Mouse (Mus musculus): ENCODE results near the gene Dok5.

Dok5 gene

GRCm38 (mm10) chr2:170887984-170888383 lies 156.4 kb downstream of the Dok5 start:
- Histone ChIP-seq H3K9me3 (ENCODE audit: low read length) (no peaks in the 10 kb centered on the region), H3K4me1 (replicated peaks; ENCODE audit: low read depth, low read length) (peaks cover 32% of the 10 kb centered on the region), H3K27me3 (ENCODE audit: insufficient read depth, low read length) (no peaks in the 10 kb centered on the region), H3K4me3 (replicated peaks; ENCODE audit: low read length) (peak overlapping the region; percentile 50), H3K36me3 (ENCODE audit: insufficient read depth, low read length) (no peaks in the 10 kb centered on the region)
- no peak for TF ChIP-seq NANOG (IDR thresholded peaks at IDR 0.05; ENCODE audit: borderline replicate concordance, low read length)
- TF ChIP-seq POU5F1 (IDR thresholded peaks at IDR 0.05; ENCODE audit: borderline replicate concordance, low read length), result no peak
- no peak for TF ChIP-seq CTCF (conservative IDR thresholded peaks at IDR 0.05; ENCODE audit: low read length)

- Histone ChIP-seq H3K4me3 (replicated peaks; ENCODE audit: low read length) (no peak overlapping the region), H3K4me1 (replicated peaks; ENCODE audit: low read depth, low read length) (peaks cover 8% of the 10 kb centered on the region), H3K27me3 (ENCODE audit: insufficient read depth, low read length) (no peaks in the 10 kb centered on the region), H3K9me3 (ENCODE audit: low read length) (peaks cover 15% of the 10 kb centered on the region), H3K36me3 (ENCODE audit: insufficient read depth, low read length) (no peaks in the 10 kb centered on the region)
- no peak for TF ChIP-seq POU5F1 (IDR thresholded peaks at IDR 0.05; ENCODE audit: borderline replicate concordance, low read length)
- no peak for TF ChIP-seq NANOG (IDR thresholded peaks at IDR 0.05; ENCODE audit: borderline replicate concordance, low read length)
- no peak for TF ChIP-seq CTCF (conservative IDR thresholded peaks at IDR 0.05; ENCODE audit: low read length)
Measured at GRCm38 (mm10) chr2:170895096-170895495, 163.5 kb downstream of the Dok5 start.

DNA sequence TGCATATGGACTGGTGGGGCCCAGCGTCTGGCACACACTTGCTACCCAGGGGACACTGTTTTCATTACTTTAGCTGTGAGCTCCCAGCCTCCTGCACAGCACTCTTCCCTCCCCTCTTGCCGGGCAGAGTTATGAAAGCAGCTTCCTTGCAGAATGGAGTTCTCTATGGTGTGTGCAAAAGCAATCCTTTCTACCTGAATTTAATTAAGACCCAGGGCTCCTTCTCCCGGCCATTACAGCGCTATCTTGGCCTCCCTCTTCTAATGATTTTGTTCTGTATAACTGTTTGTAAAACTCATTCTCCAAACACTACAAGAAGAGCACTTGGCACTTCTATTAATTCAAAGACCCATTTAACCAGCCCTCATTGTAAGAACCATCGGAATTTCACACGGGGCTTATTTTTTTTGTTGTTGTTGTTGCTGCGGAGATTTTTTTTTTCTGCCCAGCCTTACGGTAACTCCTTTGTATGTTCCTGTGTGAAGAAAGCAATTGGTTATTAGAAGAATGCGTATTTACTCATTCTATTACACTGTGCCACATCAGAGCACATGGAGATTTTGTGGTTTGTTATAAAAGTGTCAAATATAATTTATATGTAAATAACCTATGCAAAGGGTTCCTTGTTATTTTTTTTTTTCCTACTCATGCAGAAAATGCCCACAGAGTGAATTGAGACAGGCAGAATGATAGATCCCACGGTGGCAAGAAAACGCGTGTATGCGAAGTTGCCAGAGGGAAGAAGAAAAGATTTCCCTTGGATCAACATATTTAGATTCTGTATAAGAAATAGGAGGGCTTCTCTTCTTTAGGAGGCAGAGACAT lies 170.8 kb downstream of the Dok5 start:
- H3K9me3 ChIP-seq (ENCODE audit: low read length), result peaks cover 17% of the 10 kb centered on the region
- H3K27me3 ChIP-seq (ENCODE audit: insufficient read depth, low read length), result no peaks in the 10 kb centered on the region
- H3K4me3 ChIP-seq (replicated peaks; ENCODE audit: low read length), result no peak overlapping the region
- no peaks in the 10 kb centered on the region for H3K4me1 ChIP-seq (replicated peaks; ENCODE audit: low read depth, low read length)
- H3K36me3 ChIP-seq (ENCODE audit: insufficient read depth, low read length), result no peaks in the 10 kb centered on the region
- TF ChIP-seq POU5F1 (IDR thresholded peaks at IDR 0.05; ENCODE audit: borderline replicate concordance, low read length) (no peak), CTCF (conservative IDR thresholded peaks at IDR 0.05; ENCODE audit: low read length) (no peak), NANOG (IDR thresholded peaks at IDR 0.05; ENCODE audit: borderline replicate concordance, low read length) (no peak)

GRCm38 (mm10) chr2:170903029-170903306 lies 171.4 kb downstream of the Dok5 start:
- H3K4me3 ChIP-seq (replicated peaks; ENCODE audit: low read length), result no peak overlapping the region
- no peaks in the 10 kb centered on the region for H3K4me1 ChIP-seq (replicated peaks; ENCODE audit: low read depth, low read length)
- TF ChIP-seq POU5F1 (IDR thresholded peaks at IDR 0.05; ENCODE audit: borderline replicate concordance, low read length), result no peak
- H3K36me3 ChIP-seq (ENCODE audit: insufficient read depth, low read length), result no peaks in the 10 kb centered on the region
- no peaks in the 10 kb centered on the region for H3K27me3 ChIP-seq (ENCODE audit: insufficient read depth, low read length)
- peaks cover 19% of the 10 kb centered on the region for H3K9me3 ChIP-seq (ENCODE audit: low read length)

DNA sequence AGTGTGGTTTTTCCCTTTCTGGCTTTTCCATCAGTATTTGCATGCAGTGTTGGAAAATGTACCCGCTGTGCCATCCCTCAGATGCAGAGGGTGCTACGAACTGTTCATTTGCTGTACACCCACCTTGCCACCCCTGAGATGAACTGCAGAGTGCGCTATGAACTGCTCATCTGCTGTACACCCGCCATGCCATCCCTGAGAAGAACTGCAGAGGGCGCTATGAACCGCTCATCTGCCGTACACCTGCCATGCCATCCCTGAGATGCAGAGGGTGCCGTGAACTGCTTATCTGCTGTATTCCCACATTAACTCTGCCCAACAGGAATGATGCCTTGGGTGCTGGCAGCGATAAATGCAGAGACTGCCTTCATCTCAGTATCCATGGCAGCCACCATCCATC lies 171.8 kb downstream of the Dok5 start:
- Histone ChIP-seq H3K4me1 (replicated peaks; ENCODE audit: low read depth, low read length) (no peaks in the 10 kb centered on the region), H3K4me3 (replicated peaks; ENCODE audit: low read length) (no peak overlapping the region), H3K36me3 (ENCODE audit: insufficient read depth, low read length) (no peaks in the 10 kb centered on the region), H3K9me3 (ENCODE audit: low read length) (peaks cover 19% of the 10 kb centered on the region), H3K27me3 (ENCODE audit: insufficient read depth, low read length) (no peaks in the 10 kb centered on the region)
- TF ChIP-seq CTCF (conservative IDR thresholded peaks at IDR 0.05; ENCODE audit: low read length) (peak; percentile 37), POU5F1 (IDR thresholded peaks at IDR 0.05; ENCODE audit: borderline replicate concordance, low read length) (no peak)

GRCm38 (mm10) chr2:170912589-170913223 lies 181.1 kb downstream of the Dok5 start:
- Histone ChIP-seq H3K4me1 (replicated peaks; ENCODE audit: low read depth, low read length) (0 out of 2 replicates have a peak, but pooled peaks cover 7% of the 10 kb centered on the region), H3K36me3 (ENCODE audit: insufficient read depth, low read length) (no peaks in the 10 kb centered on the region), H3K27me3 (ENCODE audit: insufficient read depth, low read length) (no peaks in the 10 kb centered on the region), H3K9me3 (ENCODE audit: low read length) (no peaks in the 10 kb centered on the region), H3K4me3 (replicated peaks; ENCODE audit: low read length) (no peak overlapping the region)
- TF ChIP-seq CTCF (conservative IDR thresholded peaks at IDR 0.05; ENCODE audit: low read length), result peak; percentile 34
- no peak for TF ChIP-seq NANOG (IDR thresholded peaks at IDR 0.05; ENCODE audit: borderline replicate concordance, low read length)

DNA sequence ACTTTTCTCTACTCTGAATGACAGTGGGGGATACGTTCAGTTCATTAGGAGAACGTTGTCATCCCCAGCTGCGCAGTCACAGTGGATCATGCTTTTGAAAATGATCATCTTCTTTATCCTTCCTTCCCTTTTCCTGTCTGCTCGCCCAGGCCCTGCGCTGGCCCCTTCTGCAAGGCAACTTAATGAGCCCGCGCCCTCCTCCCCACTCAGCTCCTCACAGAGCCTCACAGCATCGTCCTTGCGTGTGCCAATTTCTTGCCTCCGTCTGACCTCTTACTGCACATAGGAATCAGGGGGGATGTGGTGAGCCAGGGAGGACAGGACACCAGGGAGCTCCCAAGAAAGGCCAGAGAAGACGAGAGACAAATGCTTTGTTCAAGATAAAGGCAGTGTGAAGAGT lies 182.3 kb downstream of the Dok5 start:
- H3K27me3 ChIP-seq (ENCODE audit: insufficient read depth, low read length), result no peaks in the 10 kb centered on the region
- H3K4me1 ChIP-seq (replicated peaks; ENCODE audit: low read depth, low read length), result 0 out of 2 replicates have a peak, but pooled peaks cover 7% of the 10 kb centered on the region
- H3K4me3 ChIP-seq (replicated peaks; ENCODE audit: low read length), result no peak overlapping the region
- H3K9me3 ChIP-seq (ENCODE audit: low read length), result no peaks in the 10 kb centered on the region
- no peak for TF ChIP-seq POU5F1 (IDR thresholded peaks at IDR 0.05; ENCODE audit: borderline replicate concordance, low read length)
- no peaks in the 10 kb centered on the region for H3K36me3 ChIP-seq (ENCODE audit: insufficient read depth, low read length)

- H3K9me3 ChIP-seq (ENCODE audit: low read length), result no peaks in the 10 kb centered on the region
- H3K4me1 ChIP-seq (replicated peaks; ENCODE audit: low read depth, low read length), result 0 out of 2 replicates have a peak, but pooled peaks cover 7% of the 10 kb centered on the region
- no peak overlapping the region for H3K4me3 ChIP-seq (replicated peaks; ENCODE audit: low read length)
- TF ChIP-seq POU5F1 (IDR thresholded peaks at IDR 0.05; ENCODE audit: borderline replicate concordance, low read length) (no peak), CTCF (conservative IDR thresholded peaks at IDR 0.05; ENCODE audit: low read length) (no peak), NANOG (IDR thresholded peaks at IDR 0.05; ENCODE audit: borderline replicate concordance, low read length) (no peak)
- H3K36me3 ChIP-seq (ENCODE audit: insufficient read depth, low read length), result no peaks in the 10 kb centered on the region
- H3K27me3 ChIP-seq (ENCODE audit: insufficient read depth, low read length), result no peaks in the 10 kb centered on the region
Measured at GRCm38 (mm10) chr2:170915646-170916045, 184.0 kb downstream of the Dok5 start.

DNA sequence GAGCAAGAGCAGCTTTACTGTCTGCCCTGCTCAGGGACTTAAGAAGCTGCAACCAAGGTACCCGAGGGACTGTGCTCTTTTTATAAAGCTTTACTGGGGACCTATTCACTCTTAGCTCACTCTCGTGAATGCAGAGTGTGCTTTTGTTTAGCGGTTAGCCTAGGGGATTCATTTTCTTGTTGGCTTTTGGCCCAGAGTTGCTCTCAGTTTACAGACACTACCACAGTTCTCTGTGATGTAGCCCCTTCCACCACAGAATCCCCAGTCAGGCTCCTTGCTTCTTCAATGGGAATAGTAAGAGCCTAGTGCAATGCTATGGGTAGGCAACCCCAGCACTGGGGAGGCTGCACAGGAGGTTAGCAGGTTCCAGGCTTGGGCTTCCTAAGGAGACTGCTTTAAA lies 190.7 kb downstream of the Dok5 start:
- Histone ChIP-seq H3K27me3 (ENCODE audit: insufficient read depth, low read length) (no peaks in the 10 kb centered on the region), H3K4me3 (replicated peaks; ENCODE audit: low read length) (no peak overlapping the region)
- no peak for TF ChIP-seq CTCF (conservative IDR thresholded peaks at IDR 0.05; ENCODE audit: low read length)
- no peak for TF ChIP-seq NANOG (IDR thresholded peaks at IDR 0.05; ENCODE audit: borderline replicate concordance, low read length)
- no peak for TF ChIP-seq POU5F1 (IDR thresholded peaks at IDR 0.05; ENCODE audit: borderline replicate concordance, low read length)

More for the DNA sequence above, 190.7 kb downstream of the Dok5 start:
- Histone ChIP-seq H3K9me3 (ENCODE audit: low read length) (peaks cover 6% of the 10 kb centered on the region; the same call in 1 of the 2 replicates), H3K4me1 (replicated peaks; ENCODE audit: low read depth, low read length) (no peaks in the 10 kb centered on the region), H3K36me3 (ENCODE audit: insufficient read depth, low read length) (no peaks in the 10 kb centered on the region)
